Mouse (Mus musculus) lung, embryonic 16.5 days (tissue): ENCODE data around the gene Prkcb. TPM values are rescaled to one million over a fixed set of nuclear protein-coding genes. Genes with fewer than 3 reads are reported as not detected.

Experiments used
- ATAC-seq: fragments of 200-750 bp; cut with Nextera tagmentation; 2 replicates; pipeline ENCODE4 v1.8.0; 2017; ENCODE audit warnings: low read depth, mild to moderate bottlenecking, moderate library complexity
- H3K27ac ChIP-seq: fragments of 300-500 bp; sonication (generic); 2 replicates; pipeline ENCODE4 v1.5.1; 2014; ENCODE audit warnings: mild to moderate bottlenecking, control low read depth, low read length
- H3K27me3 ChIP-seq: fragments of 300-500 bp; sonication (generic); 2 replicates; pipeline ENCODE4 v1.6.1; 2014; ENCODE audit warnings: low read depth, low read length, mixed read lengths; ENCODE audit not compliant: control insufficient read depth, insufficient read depth
- H3K36me3 ChIP-seq: fragments of 300-500 bp; sonication (generic); 2 replicates; pipeline ENCODE4 v1.6.1; 2014; ENCODE audit warnings: low read length; ENCODE audit not compliant: control insufficient read depth, insufficient read depth
- H3K4me1 ChIP-seq: fragments of 300-500 bp; sonication (generic); replicated peaks from 2 replicates; pipeline ENCODE4 v1.6.1; 2014; ENCODE audit warnings: low read length, mixed read lengths; ENCODE audit not compliant: control insufficient read depth, insufficient read depth
- H3K4me2 ChIP-seq: fragments of 300-500 bp; sonication (generic); 2 replicates; pipeline ENCODE4 v1.6.1; 2014; ENCODE audit warnings: low read depth, low read length, control low read depth
- H3K4me3 ChIP-seq: fragments of 300-500 bp; sonication (generic); 2 replicates; pipeline ENCODE4 v1.5.1; 2014; ENCODE audit warnings: mild to moderate bottlenecking, low read length, control low read depth
- H3K9ac ChIP-seq: fragments of 300-500 bp; sonication (generic); 2 replicates; pipeline ENCODE4 v1.6.1; 2014; ENCODE audit warnings: low read length, control low read depth
- H3K9me3 ChIP-seq: fragments of 300-500 bp; sonication (generic); 2 replicates; pipeline ENCODE4 v1.6.1; 2016; ENCODE audit warnings: low read length; ENCODE audit not compliant: control insufficient read depth
- WGBS: fragments of 180-500 bp; shearing (Covaris S2); extraction: QIAGEN DNeasy Blood & Tissue Kit; methylation state at CpG from one replicate; pipeline ENCODE4 v1.1.7; 2014; 5-methylcytosine and 5-hydroxymethylcytosine counted together
- polyA plus RNA-seq: library from polyadenylated mRNA; unstranded; fragments of >200 nt; fragmentation: Nextera tagmentation; extraction: Ambion mirVana; gene quantifications from 2 replicates; pipeline ENCODE4 v1.2.1, GENCODE M21; 2015

The Prkcb gene
- polyA plus RNA-seq, 1 experiment from 2014 or later = 4.1 TPM

DNA sequence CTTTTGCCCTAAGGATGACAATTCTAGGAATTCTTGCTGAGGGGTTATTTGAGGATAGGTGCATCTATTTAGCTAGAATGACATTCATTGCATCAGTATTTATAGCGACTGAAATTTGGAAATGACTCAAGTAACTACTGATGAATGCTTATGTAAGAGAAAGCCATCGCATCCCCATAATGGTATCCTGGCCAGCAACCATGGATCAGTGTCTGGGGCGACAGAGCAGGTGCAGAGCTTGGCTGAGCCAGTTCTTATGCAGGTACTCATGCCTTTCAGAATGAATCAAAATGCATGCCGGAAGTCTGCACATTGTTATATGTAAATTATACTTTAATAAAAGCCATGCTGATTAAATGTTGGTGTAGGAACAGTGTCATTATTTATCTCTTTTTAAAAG is 143.8 kb downstream of the Prkcb start:
- Histone ChIP-seq H3K4me1 (no peaks in the 10 kb centered on the region), H3K36me3 (no peaks in the 10 kb centered on the region), H3K9ac (no peak overlapping the region), H3K4me2 (no peak overlapping the region), H3K4me3 (no peak overlapping the region), H3K27me3 (no peaks in the 10 kb centered on the region), H3K9me3 (no peaks in the 10 kb centered on the region), H3K27ac (no peak overlapping the region)
- WGBS = 76% methylated on average over 4 of the region's 4 CpGs
- ATAC-seq = no peak

DNA sequence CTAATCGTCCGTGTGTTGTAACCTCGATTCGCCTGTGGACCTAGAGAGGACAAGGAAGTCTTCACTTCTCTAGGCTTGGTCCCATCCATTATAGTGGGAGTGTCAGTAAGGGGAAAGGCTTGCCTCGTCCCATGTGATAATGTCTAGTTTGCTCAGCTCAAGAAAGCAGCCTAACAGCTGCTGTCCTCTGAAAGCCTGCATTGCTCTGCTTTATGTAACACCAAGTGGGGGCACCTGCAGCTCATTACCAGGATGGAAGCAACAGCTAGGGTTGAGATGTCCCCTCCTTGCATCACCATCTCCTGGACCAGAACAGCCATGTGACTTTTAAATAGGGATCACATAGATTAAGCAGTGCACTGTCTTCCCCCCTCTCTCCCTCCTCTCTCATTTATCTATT is 144.8 kb downstream of the Prkcb start:
- no peak for ATAC-seq
- H3K36me3 ChIP-seq = no peaks in the 10 kb centered on the region
- H3K9me3 ChIP-seq = no peaks in the 10 kb centered on the region
- no peak overlapping the region for H3K27ac ChIP-seq
- 80% methylated on average over 5 of the region's 5 CpGs for WGBS
- no peak overlapping the region for H3K4me3 ChIP-seq
- no peak overlapping the region for H3K4me2 ChIP-seq
- H3K9ac ChIP-seq = no peak overlapping the region
- no peaks in the 10 kb centered on the region for H3K27me3 ChIP-seq
- no peaks in the 10 kb centered on the region for H3K4me1 ChIP-seq

DNA sequence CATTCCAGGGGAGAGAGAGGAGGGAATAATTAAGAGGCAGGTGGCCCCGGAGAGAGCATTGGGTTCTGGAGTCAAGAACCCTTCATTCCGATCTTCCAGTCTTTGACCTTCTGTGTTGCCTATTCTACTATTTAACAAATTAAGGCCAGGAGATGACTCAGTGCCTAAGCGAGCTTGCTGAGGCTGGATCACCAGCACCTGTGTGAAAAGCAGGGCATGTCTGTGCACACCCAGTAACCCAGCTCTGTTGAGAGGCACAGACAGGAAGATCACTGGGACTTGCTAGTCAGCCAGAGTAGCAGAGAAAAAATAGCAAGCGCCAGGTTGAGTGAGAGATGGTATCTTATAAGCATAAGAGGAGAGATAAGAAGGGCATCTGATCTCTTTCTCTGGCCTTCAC is 146.4 kb downstream of the Prkcb start:
- H3K36me3 ChIP-seq = no peaks in the 10 kb centered on the region
- H3K4me3 ChIP-seq = no peak overlapping the region
- no peak overlapping the region for H3K9ac ChIP-seq
- no peak overlapping the region for H3K4me2 ChIP-seq
- no peaks in the 10 kb centered on the region for H3K27me3 ChIP-seq
- H3K4me1 ChIP-seq = no peaks in the 10 kb centered on the region
- WGBS = 55% methylated on average over 4 of the region's 4 CpGs
- no peaks in the 10 kb centered on the region for H3K9me3 ChIP-seq
- no peak overlapping the region for H3K27ac ChIP-seq
- ATAC-seq = no peak

DNA sequence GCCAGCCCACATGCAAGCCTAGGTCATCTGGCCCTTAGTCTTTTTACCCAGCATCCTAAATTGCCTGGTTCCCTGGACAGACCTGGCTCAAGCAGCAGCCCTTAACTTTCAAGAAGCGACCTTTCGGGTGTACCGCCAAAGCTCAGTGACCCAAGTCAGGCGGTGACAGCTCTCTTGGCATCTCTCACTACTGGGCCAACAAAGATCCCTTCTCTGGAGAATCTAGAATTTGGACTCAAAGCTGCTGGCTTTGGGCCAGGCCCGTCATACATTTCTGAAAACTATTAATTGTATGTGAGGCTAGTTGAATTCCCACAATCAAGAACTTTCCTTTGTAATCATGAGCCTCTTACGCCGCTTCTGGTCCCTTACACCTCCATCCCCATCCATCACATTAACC is 147.0 kb downstream of the Prkcb start:
- Histone ChIP-seq H3K4me1 (no peaks in the 10 kb centered on the region), H3K4me2 (no peak overlapping the region), H3K27me3 (no peaks in the 10 kb centered on the region), H3K27ac (no peak overlapping the region), H3K4me3 (no peak overlapping the region), H3K9ac (no peak overlapping the region), H3K9me3 (no peaks in the 10 kb centered on the region), H3K36me3 (no peaks in the 10 kb centered on the region)
- 78% methylated on average over 7 of the region's 7 CpGs for WGBS
- ATAC-seq = no peak

DNA sequence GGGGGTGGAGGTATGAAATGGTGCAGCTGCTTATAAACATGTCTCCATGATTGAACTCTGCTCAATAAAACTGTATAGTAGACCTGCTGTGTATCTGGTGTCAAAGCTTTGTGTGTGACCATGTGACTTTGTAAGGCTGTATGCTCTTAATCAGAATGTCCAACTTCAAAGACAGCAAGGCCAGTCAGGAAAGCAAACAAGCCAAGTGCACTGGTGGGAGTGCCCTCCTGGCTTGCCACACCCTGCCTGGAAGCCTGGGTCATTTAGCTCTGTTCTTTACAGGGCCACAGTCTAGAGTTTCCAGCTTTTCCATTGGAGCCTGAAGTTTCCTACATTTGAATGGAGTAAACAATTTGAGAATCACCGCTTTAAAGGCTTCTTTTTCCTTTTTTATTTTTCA is 148.8 kb downstream of the Prkcb start:
- no peaks in the 10 kb centered on the region for H3K9me3 ChIP-seq

DNA sequence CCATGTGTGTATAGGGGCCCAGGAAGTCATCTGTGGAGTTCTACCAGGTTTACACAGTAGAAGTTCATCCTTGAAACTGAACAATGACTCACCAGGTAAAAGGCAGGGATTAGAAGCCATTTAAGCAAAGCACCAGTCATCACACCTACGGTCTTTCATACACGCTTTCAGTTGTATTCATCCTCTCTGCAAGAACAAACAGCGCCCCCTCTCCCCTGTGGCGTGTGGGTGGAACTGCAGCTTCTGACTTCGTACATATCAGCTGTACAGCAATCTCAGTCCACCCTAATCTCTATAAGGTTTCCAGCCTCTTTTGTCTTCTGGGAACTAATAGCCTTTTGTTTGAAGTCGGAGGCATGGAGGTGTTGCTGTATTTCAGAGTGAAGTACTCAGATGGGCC is 156.5 kb downstream of the Prkcb start:
- Histone ChIP-seq H3K4me1 (no peaks in the 10 kb centered on the region), H3K9ac (no peak overlapping the region), H3K4me2 (no peak overlapping the region), H3K9me3 (no peaks in the 10 kb centered on the region), H3K36me3 (no peaks in the 10 kb centered on the region), H3K27me3 (no peaks in the 10 kb centered on the region), H3K27ac (no peak overlapping the region), H3K4me3 (no peak overlapping the region)
- 58% methylated on average over 6 of the region's 6 CpGs for WGBS
- no peak for ATAC-seq

More for the DNA sequence above, 148.8 kb downstream of the Prkcb start:
- Histone ChIP-seq H3K4me2 (no peak overlapping the region), H3K36me3 (no peaks in the 10 kb centered on the region), H3K9ac (no peak overlapping the region), H3K27ac (no peak overlapping the region), H3K27me3 (no peaks in the 10 kb centered on the region), H3K4me1 (no peaks in the 10 kb centered on the region), H3K4me3 (no peak overlapping the region)
- 70% methylated on average over 1 of the region's 1 CpGs for WGBS
- no peak for ATAC-seq

DNA sequence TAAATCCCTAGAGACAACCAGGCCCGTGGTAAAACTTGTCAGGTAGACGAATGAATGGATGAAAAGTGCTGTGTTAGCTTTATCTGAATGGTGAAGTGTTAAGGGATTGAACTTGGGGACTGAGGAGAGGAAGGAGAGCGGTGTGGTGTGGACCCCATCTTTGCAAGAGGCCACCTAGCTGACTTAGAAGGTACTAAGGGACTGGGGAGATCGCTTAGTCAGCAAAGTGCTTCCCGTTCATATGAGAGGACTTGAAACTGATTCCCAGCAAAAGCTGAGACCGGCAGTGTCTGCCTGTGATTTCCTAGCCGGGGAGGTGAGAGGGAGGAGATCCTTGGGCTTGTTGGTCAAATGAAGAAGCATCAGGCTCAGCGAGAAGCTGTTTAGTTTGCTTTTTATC is 164.1 kb downstream of the Prkcb start:
- H3K36me3 ChIP-seq = no peaks in the 10 kb centered on the region
- H3K9me3 ChIP-seq = no peaks in the 10 kb centered on the region
- H3K4me3 ChIP-seq = no peak overlapping the region
- H3K4me1 ChIP-seq = no peaks in the 10 kb centered on the region
- no peak overlapping the region for H3K27ac ChIP-seq
- no peak overlapping the region for H3K4me2 ChIP-seq
- H3K9ac ChIP-seq = no peak overlapping the region
- no peak for ATAC-seq
- 64% methylated on average over 8 of the region's 8 CpGs for WGBS
- no peaks in the 10 kb centered on the region for H3K27me3 ChIP-seq

DNA sequence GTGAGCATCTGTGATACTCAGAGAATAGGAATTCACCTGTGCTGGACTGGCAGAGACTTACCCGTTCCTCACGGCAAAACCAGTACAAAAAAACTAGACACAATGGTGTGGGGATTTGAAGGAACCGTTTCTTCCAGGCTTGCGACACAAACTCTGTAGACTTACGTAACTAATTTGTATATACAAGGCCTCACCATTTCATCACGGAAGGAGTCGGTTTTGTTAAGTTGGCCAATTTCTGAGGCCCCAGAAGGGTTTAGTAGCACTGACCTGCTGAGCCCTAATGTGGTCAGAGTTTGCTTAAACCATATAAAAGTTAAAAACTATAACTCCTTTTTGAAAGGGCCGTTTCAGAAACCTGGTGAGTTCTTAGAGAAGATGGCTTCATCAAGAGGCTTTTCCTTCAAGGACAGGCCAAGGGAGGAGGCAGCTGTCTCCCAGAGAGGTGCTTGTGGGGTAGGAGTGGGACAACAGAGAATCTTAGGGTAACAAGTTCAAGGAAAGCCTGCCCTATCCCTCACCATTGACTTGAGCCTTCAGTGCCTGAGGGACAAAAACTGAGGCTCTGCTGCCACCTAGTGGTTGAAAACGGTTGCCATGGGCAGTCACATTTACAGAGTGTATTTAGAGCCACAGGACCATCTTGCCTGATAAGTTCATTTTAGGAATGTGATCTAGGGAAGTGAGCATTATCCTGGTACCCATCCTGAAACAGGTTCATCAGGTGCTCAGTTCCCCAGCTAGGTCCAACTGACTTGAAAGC is 170.8 kb downstream of the Prkcb start:
- Histone ChIP-seq H3K9ac (no peak overlapping the region), H3K27ac (no peak overlapping the region), H3K36me3 (no peaks in the 10 kb centered on the region), H3K4me3 (no peak overlapping the region), H3K9me3 (no peaks in the 10 kb centered on the region), H3K4me2 (no peak overlapping the region), H3K27me3 (no peaks in the 10 kb centered on the region), H3K4me1 (no peaks in the 10 kb centered on the region)
- ATAC-seq = peak; percentile 69
- 61% methylated on average over 9 of the region's 9 CpGs for WGBS

DNA sequence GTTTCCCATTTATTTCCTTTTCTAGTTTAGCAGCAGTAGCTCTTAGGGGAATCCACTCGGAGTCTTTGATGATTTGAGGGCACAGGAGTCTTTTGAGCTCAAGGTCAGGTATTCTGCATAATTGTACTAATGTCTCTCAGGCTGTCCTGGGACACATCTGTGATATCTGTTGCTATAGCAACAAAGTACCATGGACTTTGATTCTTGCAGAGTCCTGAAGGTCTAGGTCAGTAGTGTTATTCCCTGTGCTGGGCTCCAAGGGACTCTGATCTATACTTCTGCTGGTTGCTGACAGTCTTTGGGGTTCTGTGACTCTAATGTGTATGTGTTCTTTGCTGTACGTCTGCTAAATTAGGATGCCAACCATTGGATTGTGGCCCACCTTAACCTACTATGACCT is 171.5 kb downstream of the Prkcb start:
- Histone ChIP-seq H3K9me3 (no peaks in the 10 kb centered on the region), H3K4me1 (no peaks in the 10 kb centered on the region), H3K27ac (no peak overlapping the region), H3K9ac (no peak overlapping the region), H3K4me2 (no peak overlapping the region), H3K36me3 (no peaks in the 10 kb centered on the region), H3K4me3 (no peak overlapping the region), H3K27me3 (no peaks in the 10 kb centered on the region)
- WGBS = 43% methylated on average over 2 of the region's 2 CpGs
- ATAC-seq = no peak
